Comparison of ENCODE assay signal across 8 mouse cellular contexts in the genomic region with DNA sequence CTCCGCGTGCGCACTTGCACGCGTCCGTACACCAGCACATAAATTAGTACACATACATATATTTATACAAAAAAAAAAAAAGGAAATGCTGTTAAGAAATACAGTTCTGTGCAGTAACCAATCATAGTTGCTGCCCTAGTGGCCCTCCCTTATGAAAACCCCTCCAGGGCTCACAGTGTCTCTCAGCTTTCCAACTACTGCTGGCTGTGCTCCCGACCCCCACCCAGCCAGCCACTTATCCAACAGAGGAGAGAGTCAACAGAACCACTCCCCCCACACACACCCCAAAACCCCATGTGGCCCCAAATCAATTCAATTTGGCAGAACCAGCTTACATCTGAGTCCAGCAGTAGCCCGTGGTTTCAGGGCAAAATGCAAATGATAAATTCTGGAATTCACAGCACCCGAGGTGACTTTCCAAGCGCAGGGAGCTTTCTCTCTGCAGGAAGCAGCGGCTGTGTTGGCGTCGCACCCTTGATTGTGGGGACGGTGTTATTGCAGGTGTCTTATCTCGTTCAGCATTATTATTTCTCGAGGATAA. TPM values are rescaled to one million over a fixed set of nuclear protein-coding genes. Genes with fewer than 3 reads are reported as not detected.
DNase-seq lines count a peak whose midpoint lies in the region; ATAC-seq and TF ChIP-seq lines count a peak whose summit lies in the region.
"Had no signal": no experiment of that assay in that cellular context is flagged by ENCODE, and none has a peak within 500 bp of the region (broad histone marks: within the 10 kb centered on the region; RNA-seq: fewer than 3 reads in every experiment).

No protein-coding gene starts in this region.

- peak overlapping the region; percentile 47 for H3K4me2 ChIP-seq in lung, embryonic 14.5 days
- H3K4me2 ChIP-seq in heart, postnatal 0 days (ENCODE audit: low read depth, low read length): peak overlapping the region; percentile 45
- peak overlapping the region; percentile 36 for H3K4me2 ChIP-seq in limb, embryonic 14.5 days (replicated peaks; ENCODE audit: low read depth, low read length, severe bottlenecking)
- peak overlapping the region; percentile 51 for H3K4me2 ChIP-seq in stomach, embryonic 16.5 days (ENCODE audit: low read depth, low read length)

- no peaks in the 10 kb centered on the region for H3K36me3 ChIP-seq in lung, embryonic 14.5 days (ENCODE audit: insufficient read depth)
- no peaks in the 10 kb centered on the region for H3K36me3 ChIP-seq in heart, postnatal 0 days (replicated peaks; ENCODE audit: control insufficient read depth, insufficient read depth, low read length)
- H3K36me3 ChIP-seq in limb, embryonic 14.5 days (ENCODE audit: control insufficient read depth, insufficient read depth, low read length): no peaks in the 10 kb centered on the region
- no peaks in the 10 kb centered on the region for H3K36me3 ChIP-seq in stomach, embryonic 16.5 days (ENCODE audit: control insufficient read depth, insufficient read depth, low read length)

- ATAC-seq in lung, embryonic 14.5 days (ENCODE audit: insufficient read depth): no peak
- ATAC-seq in heart, postnatal 0 days (ENCODE audit: insufficient read depth, low read depth): no peak
- ATAC-seq in limb, embryonic 14.5 days (ENCODE audit: low FRiP score, low read depth): peak; percentile 28; the same call in 1 of the 2 replicates
- no peak for ATAC-seq in stomach, embryonic 16.5 days (ENCODE audit: insufficient read depth, low FRiP score)
- no peak for ATAC-seq in inflammation-experienced regulatory T-cells, adult 6 months

- no peak for TF ChIP-seq EP300 in heart, postnatal 0 days (IDR thresholded peaks at IDR 0.05; ENCODE audit: low read depth)

- H3K4me3 ChIP-seq in lung, embryonic 14.5 days (ENCODE audit: low read depth, low read length): no peak overlapping the region
- H3K4me3 ChIP-seq in lung, adult 2 months (replicated peaks; ENCODE audit: extremely low read depth, low read depth, low read length): no peak overlapping the region
- peak overlapping the region; percentile 3; the same call in 1 of the 2 replicates for H3K4me3 ChIP-seq in heart, postnatal 0 days (ENCODE audit: low read depth, low read length)
- peak overlapping the region; percentile 10 for H3K4me3 ChIP-seq in limb, embryonic 14.5 days (replicated peaks; ENCODE audit: low read length)
- H3K4me3 ChIP-seq in stomach, embryonic 16.5 days (replicated peaks; ENCODE audit: low read length): peak overlapping the region; percentile 17

- no peaks in the 10 kb centered on the region for H3K9me3 ChIP-seq in lung, embryonic 14.5 days (ENCODE audit: low read depth, low read length)
- no peaks in the 10 kb centered on the region for H3K9me3 ChIP-seq in heart, postnatal 0 days (replicated peaks; ENCODE audit: control insufficient read depth, low read length)
- no peaks in the 10 kb centered on the region for H3K9me3 ChIP-seq in limb, embryonic 14.5 days (ENCODE audit: control insufficient read depth, low read length)
- no peaks in the 10 kb centered on the region for H3K9me3 ChIP-seq in stomach, embryonic 16.5 days (replicated peaks; ENCODE audit: control insufficient read depth, low read length)

- H3K27ac ChIP-seq in lung, embryonic 14.5 days (ENCODE audit: low read depth): no peak overlapping the region
- H3K27ac ChIP-seq in heart, postnatal 0 days (ENCODE audit: low read depth): no peak overlapping the region
- 0 out of 2 replicates have a peak overlapping the region, but pooled peaks have one; percentile 50 for H3K27ac ChIP-seq in limb, embryonic 14.5 days (replicated peaks; ENCODE audit: low read depth, low read length)
- peak overlapping the region; percentile 12; the same call in 1 of the 2 replicates for H3K27ac ChIP-seq in stomach, embryonic 16.5 days (ENCODE audit: low read length)

- no peak for TF ChIP-seq POLR2A in lung, adult 2 months (IDR thresholded peaks at IDR 0.05; ENCODE audit: borderline replicate concordance, extremely low read depth, low read depth, low read length)
- no peak for TF ChIP-seq POLR2A in limb, embryonic 14.5 days (IDR thresholded peaks at IDR 0.05; ENCODE audit: borderline replicate concordance, extremely low read depth, insufficient read depth, insufficient read length)

- peak overlapping the region; percentile 9; the same call in 1 of the 2 replicates for H3K9ac ChIP-seq in lung, embryonic 14.5 days
- no peak overlapping the region for H3K9ac ChIP-seq in heart, postnatal 0 days (replicated peaks; ENCODE audit: low read depth, low read length)
- no peak overlapping the region for H3K9ac ChIP-seq in limb, embryonic 14.5 days (ENCODE audit: low read depth, low read length, severe bottlenecking)
- peak overlapping the region; percentile 21 for H3K9ac ChIP-seq in stomach, embryonic 16.5 days (ENCODE audit: low read length)

- peaks cover 27% of the 10 kb centered on the region for H3K27me3 ChIP-seq in lung, embryonic 14.5 days (ENCODE audit: insufficient read depth, low read length)
- peaks cover 25% of the 10 kb centered on the region for H3K27me3 ChIP-seq in heart, postnatal 0 days (ENCODE audit: control insufficient read depth, insufficient read depth, low read length)
- peaks cover 6% of the 10 kb centered on the region; the same call in 1 of the 2 replicates for H3K27me3 ChIP-seq in limb, embryonic 14.5 days (ENCODE audit: control insufficient read depth, insufficient read depth, low read length)
- H3K27me3 ChIP-seq in stomach, embryonic 16.5 days (ENCODE audit: control insufficient read depth, insufficient read depth, low read length): peaks cover 9% of the 10 kb centered on the region

- H3K4me1 ChIP-seq in lung, embryonic 14.5 days (ENCODE audit: insufficient read depth): 0 out of 2 replicates have a peak, but pooled peaks cover 4% of the 10 kb centered on the region
- H3K4me1 ChIP-seq in lung, adult 2 months (ENCODE audit: control insufficient read depth, insufficient read depth, low read length): no peaks in the 10 kb centered on the region
- H3K4me1 ChIP-seq in heart, postnatal 0 days (ENCODE audit: control insufficient read depth, insufficient read depth): peaks cover 3% of the 10 kb centered on the region; the same call in 1 of the 2 replicates
- peaks cover 37% of the 10 kb centered on the region for H3K4me1 ChIP-seq in limb, embryonic 14.5 days (ENCODE audit: control insufficient read depth, insufficient read depth, low read length)
- H3K4me1 ChIP-seq in stomach, embryonic 16.5 days (ENCODE audit: control insufficient read depth, insufficient read depth, low read length): peaks cover 23% of the 10 kb centered on the region

- 15% methylated on average over 16 of the region's 16 CpGs for WGBS in lung, embryonic 14.5 days
- WGBS in lung, adult 2 months: 15% methylated on average over 16 of the region's 16 CpGs
- WGBS in heart, postnatal 0 days: 19% methylated on average over 16 of the region's 16 CpGs
- WGBS in limb, embryonic 14.5 days: 16% methylated on average over 16 of the region's 16 CpGs
- 18% methylated on average over 16 of the region's 16 CpGs for WGBS in stomach, embryonic 16.5 days

- DNase-seq in lung, embryonic 14.5 days: no peak
- DNase-seq in lung, adult 2 months: no peak
- DNase-seq in heart, postnatal 0 days (ENCODE audit: low spot score): no peak
- peak; percentile 37 for DNase-seq in limb, embryonic 14.5 days (ENCODE audit: low spot score)
- no peak for DNase-seq in spleen, postnatal 36 days (ENCODE audit: low spot score in 2 of 2)
- DNase-seq: lung, postnatal 4 days had no signal

- TF ChIP-seq CTCF in lung, embryonic 14.5 days (IDR thresholded peaks at IDR 0.05; ENCODE audit: low read depth): no peak
- TF ChIP-seq CTCF in lung, adult 2 months (IDR thresholded peaks at IDR 0.05; ENCODE audit: insufficient read depth, low read length): no peak
- no peak for TF ChIP-seq CTCF in heart, postnatal 0 days (IDR thresholded peaks at IDR 0.05; ENCODE audit: low read depth)

RNA-seq across cellular contexts. Expression of a gene that starts 36.7 kb away (rescaled TPM):
- polyA plus RNA-seq in lung, embryonic 14.5 days (2014; fragmentation: Nextera tagmentation; extraction: Ambion mirVana): 10.9 and 11.6 TPM in 2 replicates
- polyA plus RNA-seq in lung, adult 2 months (2012; rRNA removed): 21.3 and 22.4 TPM in 2 replicates
- total RNA-seq in heart, postnatal 0 days (2014; rRNA removed; ENCODE audit: low replicate concordance): 24.2 and 24.4 TPM in 2 replicates
- 6.2 and 6.8 TPM in 2 replicates for polyA plus RNA-seq in heart, postnatal 0 days (2015; fragmentation: Nextera tagmentation; extraction: Ambion mirVana)
- polyA plus RNA-seq in limb, embryonic 14.5 days (2012; rRNA removed): 34.7 and 43.7 TPM in 2 replicates
- polyA plus RNA-seq in limb, embryonic 14.5 days (2014; fragmentation: Nextera tagmentation; extraction: Ambion mirVana): 18.1 and 21.1 TPM in 2 replicates
- polyA plus RNA-seq in stomach, embryonic 16.5 days (2015; fragmentation: Nextera tagmentation; extraction: Ambion mirVana): 10.2 and 10.5 TPM in 2 replicates
- polyA plus RNA-seq in inflammation-experienced regulatory T-cells, adult 6 months (2017; shearing (Covaris generic)): 10 to 100 TPM; 10.8 to 19.2 (median 17.4) TPM

Comparison
In these comparisons a context has a peak if more than half of its experiments do, and no peak if none do; other contexts are left out.
1. H3K27ac ChIP-seq: peak in limb, embryonic 14.5 days (single experiment) and stomach, embryonic 16.5 days (single experiment); none in lung, embryonic 14.5 days (single experiment) and heart, postnatal 0 days (single experiment).
2. H3K4me3 ChIP-seq: peak in heart, postnatal 0 days (single experiment), limb, embryonic 14.5 days (single experiment) and stomach, embryonic 16.5 days (single experiment); none in lung, embryonic 14.5 days (single experiment) and lung, adult 2 months (single experiment).
3. H3K9ac ChIP-seq: peak in lung, embryonic 14.5 days (single experiment) and stomach, embryonic 16.5 days (single experiment); none in heart, postnatal 0 days (single experiment) and limb, embryonic 14.5 days (single experiment).
4. Peak in every context shown above with its lines, with median percentiles within 50 percentile points of each other: H3K4me2 ChIP-seq.